ENCODE assay signal across 30 mouse cellular contexts in genomic region chrX:166339911-166340310, GRCm38 (mm10).
A peak's percentile ranks its signal among the peaks of the same experiment; 100 is the strongest.
DNase-seq lines count a peak whose midpoint lies in the region; ATAC-seq and TF ChIP-seq lines count a peak whose summit lies in the region.
"Had no signal": no experiment of that assay in that cellular context is flagged by ENCODE, and none has a peak within 500 bp of the region (broad histone marks: within the 10 kb centered on the region; RNA-seq: fewer than 3 reads in every experiment).

No protein-coding gene starts in this region.

- no peak for DNase-seq in left cerebral cortex, adult 2 months (ENCODE audit: extremely low spot score in 1 of 2, low spot score in 2 of 2)
- no peak for DNase-seq in left cerebral cortex, postnatal 36 days (ENCODE audit: low spot score in 2 of 2)
- DNase-seq in cerebellum, adult 9-10 months = peak; percentile 64
- DNase-seq in gastrocnemius, postnatal 25 days = no peak
- DNase-seq in adrenal gland, adult (ENCODE audit: inconsistent age in 2 of 2, low spot score in 1 of 2) = no peak
- DNase-seq in limb, embryonic 10.5 days (ENCODE audit: low spot score) = no peak
- DNase-seq: adrenal gland, adult 2 months; adrenal gland, postnatal 36 days; forebrain, postnatal 0 days; gastrocnemius, postnatal 10 days; heart, adult 11 months; heart, postnatal 36 days; kidney, adult 8-10 months; layer of hippocampus, adult 9-11 months; liver, postnatal 0 days; lung, postnatal 4 days; right cerebral cortex, postnatal 25 days had no signal

- H3K27me3 ChIP-seq in limb, embryonic 10.5 days (ENCODE audit: low read depth, poor library complexity, severe bottlenecking) = peaks cover 93% of the 10 kb centered on the region
- H3K27me3 ChIP-seq: intestine, embryonic 15.5 days; midbrain, embryonic 15.5 days; stomach, embryonic 15.5 days had no signal

- intact Hi-C loops in left cerebral cortex, adult 2 months (cut with DNase I) = loop anchor here (2.0 kb wide), 2 partner anchors 17 to 123 kb away; no protein-coding TSS in a partner anchor
- intact Hi-C loops in left cerebral cortex, postnatal 36 days (cut with DNase I) = no loop called here

- no peaks in the 10 kb centered on the region for H3K4me1 ChIP-seq in limb, embryonic 10.5 days
- H3K4me1 ChIP-seq: embryonic facial prominence, embryonic 13.5 days; heart, embryonic 10.5 days; hindbrain, embryonic 12.5 days; intestine, embryonic 15.5 days; liver, embryonic 12.5 days; midbrain, embryonic 15.5 days; neural tube, embryonic 15.5 days; stomach, embryonic 15.5 days had no signal

- TF ChIP-seq CTCF in left cerebral cortex, adult 2 months (IDR thresholded peaks at IDR 0.05) = no peak

- WGBS in limb, embryonic 10.5 days = 87% methylated on average over 4 of the region's 4 CpGs

- ATAC-seq in common myeloid progenitor, adult 5-6 weeks (replicated peaks; ENCODE audit: low read depth, poor library complexity, severe bottlenecking) = peak; percentile 47; the same call in 1 of the 2 replicates
- ATAC-seq: CD4-positive, CD25-positive, alpha-beta regulatory T cell, adult 4 months; forebrain, postnatal 0 days; hindbrain, postnatal 0 days; intestine, embryonic 15.5 days; liver, embryonic 12.5 days; liver, postnatal 0 days; midbrain, embryonic 15.5 days had no signal

- no peaks in the 10 kb centered on the region for H3K9me3 ChIP-seq in limb, embryonic 10.5 days (replicated peaks)
- H3K9me3 ChIP-seq: embryonic facial prominence, embryonic 13.5 days; forebrain, embryonic 12.5 days; heart, embryonic 10.5 days; hindbrain, embryonic 12.5 days; intestine, embryonic 15.5 days; liver, embryonic 12.5 days; midbrain, embryonic 15.5 days; neural tube, embryonic 15.5 days; stomach, embryonic 15.5 days had no signal

- no peak overlapping the region for H3K4me3 ChIP-seq in left cerebral cortex, adult 2 months
- no peak overlapping the region for H3K4me3 ChIP-seq in limb, embryonic 10.5 days
- H3K4me3 ChIP-seq: embryonic facial prominence, embryonic 13.5 days; forebrain, embryonic 12.5 days; heart, embryonic 10.5 days; hindbrain, embryonic 12.5 days; intestine, embryonic 15.5 days; liver, embryonic 12.5 days; midbrain, embryonic 15.5 days; neural tube, embryonic 15.5 days; stomach, embryonic 15.5 days had no signal

- H3K27ac ChIP-seq in left cerebral cortex, adult 2 months = peak overlapping the region; percentile 22; the same call in 1 of the 2 replicates
- no peak overlapping the region for H3K27ac ChIP-seq in limb, embryonic 10.5 days
- H3K27ac ChIP-seq: embryonic facial prominence, embryonic 13.5 days; forebrain, embryonic 12.5 days; heart, embryonic 10.5 days; hindbrain, embryonic 12.5 days; hindbrain, postnatal 0 days; intestine, embryonic 15.5 days; kidney, postnatal 0 days; liver, embryonic 12.5 days; midbrain, embryonic 15.5 days; neural tube, embryonic 15.5 days; stomach, embryonic 15.5 days had no signal

- H3K36me3 ChIP-seq in limb, embryonic 10.5 days = no peaks in the 10 kb centered on the region
- H3K36me3 ChIP-seq: embryonic facial prominence, embryonic 13.5 days; forebrain, embryonic 12.5 days; heart, embryonic 10.5 days; hindbrain, embryonic 12.5 days; intestine, embryonic 15.5 days; liver, embryonic 12.5 days; midbrain, embryonic 15.5 days; neural tube, embryonic 15.5 days; stomach, embryonic 15.5 days had no signal
